Mouse (Mus musculus) embryonic facial prominence, embryonic 11.5 days (tissue): Measurements from ENCODE around the gene G430095P16Rik. TPM values are rescaled to one million over a fixed set of nuclear protein-coding genes. Genes with fewer than 3 reads are reported as not detected.

Source experiments
- ATAC-seq: fragments of 200-750 bp; cut with Nextera tagmentation; replicated peaks from 2 replicates; pipeline ENCODE4 v1.8.0; 2017; ENCODE audit warnings: low read depth; ENCODE audit not compliant: insufficient number of reproducible peaks, low FRiP score, low TSS enrichment
- DNase-seq: peaks from one replicate; pipeline ENCODE4 v3.0.0-alpha.2; 2015; ENCODE audit warnings: low spot score
- H3K27ac ChIP-seq: fragments of 300-500 bp; sonication (generic); replicated peaks from 2 replicates; pipeline ENCODE4 v1.5.1; 2014; ENCODE audit warnings: mild to moderate bottlenecking, low read depth, low read length, control low read depth
- H3K27me3 ChIP-seq: fragments of 300-500 bp; sonication (generic); 2 replicates; pipeline ENCODE4 v1.6.1; 2014; ENCODE audit warnings: mild to moderate bottlenecking, low read length, moderate library complexity, mixed read lengths; ENCODE audit not compliant: control insufficient read depth, insufficient read depth
- H3K36me3 ChIP-seq: fragments of 300-500 bp; sonication (generic); replicated peaks from 2 replicates; pipeline ENCODE4 v1.6.1; 2014; ENCODE audit warnings: low read depth, mild to moderate bottlenecking, low read length, moderate library complexity, mixed read lengths; ENCODE audit not compliant: control insufficient read depth, insufficient read depth
- H3K4me1 ChIP-seq: fragments of 300-500 bp; sonication (generic); 2 replicates; pipeline ENCODE4 v1.6.1; 2014; ENCODE audit warnings: low read length, mixed read lengths; ENCODE audit not compliant: control insufficient read depth, insufficient read depth
- H3K4me2 ChIP-seq: fragments of 300-500 bp; sonication (generic); 2 replicates; pipeline ENCODE4 v1.6.1; 2014; ENCODE audit warnings: low read depth, mild to moderate bottlenecking, control low read depth, low read length, moderate library complexity
- H3K4me3 ChIP-seq: fragments of 300-500 bp; sonication (generic); 2 replicates; pipeline ENCODE4 v1.5.1; 2014; ENCODE audit warnings: low read depth, low read length, control low read depth
- H3K9ac ChIP-seq: fragments of 300-500 bp; sonication (generic); replicated peaks from 2 replicates; pipeline ENCODE4 v1.6.1; 2014; ENCODE audit warnings: mild to moderate bottlenecking, control low read depth, low read length
- H3K9me3 ChIP-seq: fragments of 300-500 bp; sonication (generic); replicated peaks from 2 replicates; pipeline ENCODE4 v1.6.1; 2016; ENCODE audit warnings: mild to moderate bottlenecking, low read length, inconsistent platforms, mixed read lengths; ENCODE audit not compliant: control insufficient read depth
- WGBS: fragments of 180-500 bp; shearing (Covaris S2); extraction: QIAGEN DNeasy Blood & Tissue Kit; methylation state at CpG from one replicate; pipeline ENCODE4 v1.1.7; 2014; 5-methylcytosine and 5-hydroxymethylcytosine counted together
- polyA plus RNA-seq: library from polyadenylated mRNA; unstranded; fragments of >200 nt; fragmentation: Nextera tagmentation; extraction: Ambion mirVana; gene quantifications from 2 replicates; pipeline ENCODE4 v1.2.1, GENCODE M21; 2014

Gene G430095P16Rik
- polyA plus RNA-seq, 1 experiment from 2014 or later: 3.6 TPM

- H3K9ac ChIP-seq: no peak overlapping the region
- H3K4me2 ChIP-seq: no peak overlapping the region
- peaks cover 39% of the 10 kb centered on the region for H3K27me3 ChIP-seq
- no peaks in the 10 kb centered on the region for H3K9me3 ChIP-seq
- 84% methylated on average over 5 of the region's 5 CpGs for WGBS
- ATAC-seq (no peak), DNase-seq (no peak)
- no peaks in the 10 kb centered on the region for H3K36me3 ChIP-seq
- no peak overlapping the region for H3K4me3 ChIP-seq
- no peak overlapping the region for H3K27ac ChIP-seq
- H3K4me1 ChIP-seq: peaks cover 26% of the 10 kb centered on the region
These were observed 3.7 kb upstream of the G430095P16Rik start for GRCm38 (mm10) chr8:84718959-84719690.

GRCm38 (mm10) chr8:84722530-84722849 is 317 bp upstream of the G430095P16Rik start:
- ATAC-seq (peak; percentile 63), DNase-seq (no peak)
- Histone ChIP-seq H3K4me2 (no peak overlapping the region), H3K9me3 (no peaks in the 10 kb centered on the region), H3K36me3 (no peaks in the 10 kb centered on the region), H3K4me3 (no peak overlapping the region), H3K4me1 (peaks cover 31% of the 10 kb centered on the region), H3K27ac (peak overlapping the region; percentile 95), H3K27me3 (peaks cover 20% of the 10 kb centered on the region), H3K9ac (0 out of 2 replicates have a peak overlapping the region, but pooled peaks have one; percentile 0)
- WGBS: 44% methylated on average over 6 of the region's 6 CpGs

- H3K4me1 ChIP-seq: peaks cover 31% of the 10 kb centered on the region
- H3K27me3 ChIP-seq: peaks cover 15% of the 10 kb centered on the region
- ATAC-seq (no peak), DNase-seq (no peak)
- H3K9me3 ChIP-seq: no peaks in the 10 kb centered on the region
- no peaks in the 10 kb centered on the region for H3K36me3 ChIP-seq
- H3K4me3 ChIP-seq: peak overlapping the region; percentile 17; the same call in 1 of the 2 replicates
- WGBS: 20% methylated on average over 7 of the region's 7 CpGs
- H3K4me2 ChIP-seq: peak overlapping the region; percentile 39
- H3K9ac ChIP-seq: peak overlapping the region; percentile 64
- peak overlapping the region; percentile 95 for H3K27ac ChIP-seq
These were observed 729 bp downstream of the G430095P16Rik start for GRCm38 (mm10) chr8:84723571-84723900.

GRCm38 (mm10) chr8:84724683-84725082 is 1.9 kb downstream of the G430095P16Rik start:
- no peaks in the 10 kb centered on the region for H3K36me3 ChIP-seq
- DNase-seq: peak; percentile 0
- peaks cover 10% of the 10 kb centered on the region for H3K27me3 ChIP-seq
- H3K4me2 ChIP-seq: peak overlapping the region; percentile 19; the same call in 1 of the 2 replicates
- ATAC-seq: no peak
- peak overlapping the region; percentile 64; the same call in 1 of the 2 replicates for H3K9ac ChIP-seq
- no peaks in the 10 kb centered on the region for H3K9me3 ChIP-seq
- WGBS: 48% methylated on average over 9 of the region's 9 CpGs
- H3K27ac ChIP-seq: no peak overlapping the region
- no peak overlapping the region for H3K4me3 ChIP-seq
- H3K4me1 ChIP-seq: peaks cover 31% of the 10 kb centered on the region

GRCm38 (mm10) chr8:84725246-84725940 is 2.6 kb downstream of the G430095P16Rik start:
- Histone ChIP-seq H3K4me1 (peaks cover 31% of the 10 kb centered on the region), H3K9ac (peak overlapping the region; percentile 22; the same call in 1 of the 2 replicates)

GRCm38 (mm10) chr8:84725941-84726259 is 3.1 kb downstream of the G430095P16Rik start:
- H3K27me3 ChIP-seq: peaks cover 9% of the 10 kb centered on the region
- DNase-seq (peak; percentile 47), ATAC-seq (no peak)
- H3K4me1 ChIP-seq: peaks cover 33% of the 10 kb centered on the region
- no peak overlapping the region for H3K4me2 ChIP-seq
- WGBS: 25% methylated on average over 3 of the region's 3 CpGs
- no peaks in the 10 kb centered on the region for H3K36me3 ChIP-seq
- H3K4me3 ChIP-seq: no peak overlapping the region
- no peak overlapping the region for H3K27ac ChIP-seq
- no peak overlapping the region for H3K9ac ChIP-seq
- H3K9me3 ChIP-seq: no peaks in the 10 kb centered on the region

More at GRCm38 (mm10) chr8:84725246-84725940, 2.6 kb downstream of the G430095P16Rik start:
- ATAC-seq (no peak), DNase-seq (peak; percentile 0)
- H3K36me3 ChIP-seq: no peaks in the 10 kb centered on the region
- peak overlapping the region; percentile 47 for H3K27ac ChIP-seq
- H3K4me3 ChIP-seq: no peak overlapping the region
- WGBS: 52% methylated on average over 10 of the region's 10 CpGs
- no peaks in the 10 kb centered on the region for H3K9me3 ChIP-seq
- no peak overlapping the region for H3K4me2 ChIP-seq
- H3K27me3 ChIP-seq: peaks cover 10% of the 10 kb centered on the region

GRCm38 (mm10) chr8:84728474-84728873 is 5.7 kb downstream of the G430095P16Rik start:
- no peak for ATAC-seq
- Histone ChIP-seq H3K4me1 (peaks cover 40% of the 10 kb centered on the region), H3K9ac (no peak overlapping the region), H3K27ac (no peak overlapping the region), H3K4me3 (no peak overlapping the region), H3K9me3 (no peaks in the 10 kb centered on the region), H3K36me3 (no peaks in the 10 kb centered on the region), H3K27me3 (peaks cover 9% of the 10 kb centered on the region), H3K4me2 (no peak overlapping the region)
- no peak for DNase-seq
- whole genome bisulfite sequencing: 56% methylated on average over 3 of the region's 3 CpGs

- peaks cover 10% of the 10 kb centered on the region for H3K27me3 ChIP-seq
- no peaks in the 10 kb centered on the region for H3K9me3 ChIP-seq
- no peak overlapping the region; the same call in 1 of the 2 replicates for H3K9ac ChIP-seq
- ATAC-seq (no peak), DNase-seq (no peak)
- H3K4me1 ChIP-seq: peaks cover 29% of the 10 kb centered on the region
- 92% methylated on average over 16 of the region's 16 CpGs for WGBS
- H3K27ac ChIP-seq: 0 out of 2 replicates have a peak overlapping the region, but pooled peaks have one; percentile 13
- H3K36me3 ChIP-seq: no peaks in the 10 kb centered on the region
- no peak overlapping the region for H3K4me2 ChIP-seq
- H3K4me3 ChIP-seq: no peak overlapping the region
These were observed 7.1 kb downstream of the G430095P16Rik start for GRCm38 (mm10) chr8:84729921-84730362.
